Mouse (Mus musculus): ENCODE data around the gene Pgap2. TPM values are rescaled to one million over a fixed set of nuclear protein-coding genes. Genes with fewer than 3 reads are reported as not detected.

Gene Pgap2
- polyA plus RNA-seq, 1 experiment from 2014 or later, result 57.0 TPM

DNA sequence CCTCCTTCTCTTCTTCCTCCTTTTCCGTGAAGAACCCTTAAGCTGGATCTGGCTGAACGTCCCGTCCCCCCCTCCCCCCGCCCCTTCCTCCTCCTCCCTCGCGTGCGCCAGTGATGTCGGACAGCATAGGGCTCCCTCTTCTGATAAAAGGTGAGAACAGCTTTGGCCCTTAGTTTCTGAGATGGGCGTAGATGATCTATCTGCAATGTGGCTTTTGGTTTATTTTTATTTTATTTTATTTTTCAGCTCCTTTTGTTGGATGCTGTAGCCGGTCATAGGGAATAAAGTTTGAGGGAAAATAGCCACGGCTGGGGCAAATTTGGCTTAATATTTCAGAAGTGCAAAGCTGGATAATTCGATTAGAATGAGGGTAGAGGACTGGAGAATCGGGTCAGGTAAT lies 12.3 kb downstream of the Pgap2 start:
- Histone ChIP-seq H3K9me3 (replicated peaks) (no peaks in the 10 kb centered on the region), H3K36me3 (0 out of 2 replicates have a peak, but pooled peaks cover 2% of the 10 kb centered on the region), H3K4me3 (replicated peaks) (peak overlapping the region; percentile 59), H3K27me3 (replicated peaks) (no peaks in the 10 kb centered on the region), H3K4me1 (peaks cover 11% of the 10 kb centered on the region; the same call in 1 of the 2 replicates), H3K27ac (replicated peaks) (0 out of 2 replicates have a peak overlapping the region, but pooled peaks have one; percentile 75), H3K9ac (replicated peaks) (peak overlapping the region; percentile 76), H3K4me2 (peak overlapping the region; percentile 90)
- peak; percentile 87 for ATAC-seq (ENCODE audit: low FRiP score)
- under 1% methylated on average over 8 of the region's 13 CpGs for WGBS

DNA sequence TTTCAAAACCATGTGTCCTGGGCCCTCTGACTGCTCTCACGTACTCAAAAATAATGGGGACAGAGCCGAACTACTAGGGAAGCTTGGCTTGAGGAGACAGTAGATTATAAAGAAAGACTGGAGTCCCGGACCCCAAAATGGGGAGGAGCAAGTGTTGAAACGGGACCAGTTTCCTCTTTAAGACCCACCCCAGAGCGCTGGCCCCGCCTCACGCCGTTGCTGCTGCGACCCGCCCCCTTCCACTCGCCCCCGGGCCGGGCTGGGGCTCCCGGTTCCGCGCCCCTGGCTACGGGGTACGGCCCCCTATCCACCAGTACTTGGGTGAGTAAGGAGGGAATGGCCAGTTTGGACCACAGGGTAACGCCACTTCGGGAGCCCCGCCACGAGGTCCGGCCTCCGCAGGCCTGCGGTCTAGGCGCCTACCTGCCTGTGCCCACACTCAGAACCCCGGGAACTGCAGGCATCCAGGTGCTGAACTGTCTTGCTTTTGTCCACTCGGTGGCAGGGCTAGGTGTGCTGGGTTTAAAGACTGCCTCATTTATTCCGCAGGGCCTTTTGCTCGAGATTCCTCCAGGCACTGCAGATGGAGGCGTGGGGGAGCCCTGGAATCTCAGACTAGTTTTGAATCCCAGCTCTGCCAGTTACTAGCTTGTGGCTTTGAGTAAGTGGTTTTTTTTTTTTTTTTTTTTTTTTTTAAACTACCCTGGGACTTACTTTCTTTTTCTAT lies 13.0 kb downstream of the Pgap2 start:
- Histone ChIP-seq H3K9ac (replicated peaks) (peak overlapping the region; percentile 76), H3K4me2 (peak overlapping the region; percentile 90), H3K27me3 (replicated peaks) (no peaks in the 10 kb centered on the region), H3K4me3 (replicated peaks) (peak overlapping the region; percentile 59), H3K4me1 (peaks cover 11% of the 10 kb centered on the region; the same call in 1 of the 2 replicates), H3K9me3 (replicated peaks) (no peaks in the 10 kb centered on the region), H3K36me3 (peaks cover 7% of the 10 kb centered on the region; the same call in 1 of the 2 replicates), H3K27ac (replicated peaks) (peak overlapping the region; percentile 75)
- WGBS, result 2% methylated on average over 30 of the region's 31 CpGs
- peak; percentile 91 for ATAC-seq (ENCODE audit: low FRiP score)

DNA sequence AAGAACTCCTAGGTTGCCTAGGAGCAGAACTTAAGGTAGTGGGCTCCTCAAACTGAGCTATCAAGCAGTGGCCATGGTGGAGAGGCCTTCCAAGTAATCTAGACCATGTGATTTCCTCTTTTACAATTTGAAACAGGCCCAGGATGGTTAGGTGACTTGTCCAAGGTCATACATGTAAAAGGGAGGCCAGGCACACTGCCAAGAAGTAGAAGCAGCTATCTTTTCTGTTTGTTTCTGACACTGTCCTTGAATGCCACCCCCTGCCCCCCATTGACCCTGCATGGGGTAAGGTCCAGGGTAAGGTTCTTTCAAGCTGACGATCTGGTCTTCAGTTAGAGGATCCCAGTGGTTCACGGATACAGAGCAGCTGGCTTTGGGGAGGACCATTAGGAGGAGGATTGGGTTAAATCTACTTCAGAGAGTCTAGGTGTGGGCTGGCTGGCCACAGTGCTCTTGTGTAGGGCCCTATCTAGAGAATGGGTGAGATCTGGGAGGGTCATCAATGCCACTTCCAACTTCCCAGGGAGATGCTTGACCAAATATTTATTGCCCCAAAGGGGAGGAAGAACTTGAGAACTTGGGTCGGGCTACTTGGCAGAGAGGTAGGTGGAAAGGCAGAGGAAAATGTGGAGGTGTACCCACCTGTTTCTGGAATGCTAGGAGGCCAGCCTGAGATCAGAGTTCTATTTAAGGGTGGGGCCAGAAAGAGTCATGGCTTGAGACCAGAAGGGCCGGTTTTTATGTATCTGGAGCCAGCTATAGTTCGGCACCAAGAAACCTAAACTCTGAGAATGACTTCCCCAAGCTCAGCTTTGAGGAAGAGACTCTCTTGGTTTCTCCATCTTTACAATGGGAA lies 14.1 kb downstream of the Pgap2 start:
- 90% methylated on average over 5 of the region's 5 CpGs for WGBS
- no peaks in the 10 kb centered on the region for H3K9me3 ChIP-seq (replicated peaks)
- no peaks in the 10 kb centered on the region for H3K27me3 ChIP-seq (replicated peaks)
- H3K9ac ChIP-seq (replicated peaks), result no peak overlapping the region
- ATAC-seq (ENCODE audit: low FRiP score), result no peak
- peaks cover 13% of the 10 kb centered on the region for H3K36me3 ChIP-seq
- H3K4me2 ChIP-seq, result peak overlapping the region; percentile 90
- no peak overlapping the region for H3K4me3 ChIP-seq (replicated peaks)
- H3K4me1 ChIP-seq, result peaks cover 11% of the 10 kb centered on the region; the same call in 1 of the 2 replicates
- H3K27ac ChIP-seq (replicated peaks), result no peak overlapping the region

DNA sequence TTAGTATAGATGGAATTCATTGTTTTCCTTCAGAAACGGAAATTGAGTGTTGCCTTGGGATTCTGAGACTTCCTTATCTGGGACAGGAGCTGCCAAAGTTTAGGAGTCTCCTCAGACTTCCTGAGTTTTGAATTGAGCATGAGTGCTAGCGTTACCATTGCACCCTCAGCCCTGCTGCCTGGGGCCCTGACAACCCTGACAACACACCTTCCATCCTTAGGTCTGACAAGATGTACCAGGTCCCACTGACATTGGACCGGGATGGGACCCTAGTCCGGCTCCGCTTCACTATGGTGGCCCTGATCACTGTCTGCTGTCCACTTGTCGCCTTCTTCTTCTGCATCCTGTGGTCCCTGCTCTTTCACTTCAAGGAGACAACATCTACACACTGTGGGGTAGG lies 16.0 kb downstream of the Pgap2 start:
- WGBS, result 95% methylated on average over 6 of the region's 6 CpGs
- H3K36me3 ChIP-seq, result peaks cover 22% of the 10 kb centered on the region
- no peak overlapping the region for H3K4me3 ChIP-seq (replicated peaks)
- H3K27ac ChIP-seq (replicated peaks), result no peak overlapping the region
- ATAC-seq (ENCODE audit: low FRiP score), result no peak
- H3K4me2 ChIP-seq, result no peak overlapping the region
- no peaks in the 10 kb centered on the region for H3K27me3 ChIP-seq (replicated peaks)
- no peak overlapping the region for H3K9ac ChIP-seq (replicated peaks)
- no peaks in the 10 kb centered on the region for H3K9me3 ChIP-seq (replicated peaks)
- H3K4me1 ChIP-seq, result peaks cover 11% of the 10 kb centered on the region; the same call in 1 of the 2 replicates

DNA sequence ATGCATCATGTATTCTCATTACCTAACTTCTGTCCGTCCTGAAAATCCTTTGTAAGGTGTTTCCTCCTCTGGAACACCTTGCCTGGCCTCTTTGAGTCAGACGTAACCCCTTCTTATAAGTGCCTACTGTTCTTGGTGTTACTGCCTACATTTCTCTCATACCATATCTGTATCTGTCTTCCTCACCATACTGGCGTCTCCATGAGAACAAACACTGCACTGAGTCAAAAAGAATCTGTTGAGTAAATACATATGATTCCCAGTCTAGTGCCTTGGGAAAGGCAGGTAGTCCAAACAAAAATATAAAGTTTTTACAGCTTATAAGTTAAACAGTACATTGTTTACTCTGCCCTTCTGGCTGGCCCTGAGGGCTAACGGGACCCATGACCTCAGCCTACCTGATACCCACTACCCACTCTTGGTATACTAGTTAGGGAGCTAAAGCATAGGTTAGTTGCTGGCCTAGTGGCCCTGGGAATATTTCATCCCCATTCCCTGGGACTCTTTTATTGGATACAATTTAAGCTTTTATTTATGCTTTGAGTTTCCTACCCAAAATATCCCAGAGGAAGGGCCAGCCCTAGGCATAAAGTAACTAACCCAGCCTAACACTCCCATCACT lies 18.2 kb downstream of the Pgap2 start:
- 93% methylated on average over 4 of the region's 4 CpGs for WGBS
- no peak overlapping the region for H3K4me3 ChIP-seq (replicated peaks)
- no peak overlapping the region for H3K9ac ChIP-seq (replicated peaks)
- no peaks in the 10 kb centered on the region for H3K27me3 ChIP-seq (replicated peaks)
- no peaks in the 10 kb centered on the region for H3K9me3 ChIP-seq (replicated peaks)
- peaks cover 28% of the 10 kb centered on the region for H3K36me3 ChIP-seq
- no peak overlapping the region for H3K27ac ChIP-seq (replicated peaks)
- H3K4me1 ChIP-seq, result peaks cover 8% of the 10 kb centered on the region; the same call in 1 of the 2 replicates
- no peak overlapping the region for H3K4me2 ChIP-seq
- no peak for ATAC-seq (ENCODE audit: low FRiP score)

DNA sequence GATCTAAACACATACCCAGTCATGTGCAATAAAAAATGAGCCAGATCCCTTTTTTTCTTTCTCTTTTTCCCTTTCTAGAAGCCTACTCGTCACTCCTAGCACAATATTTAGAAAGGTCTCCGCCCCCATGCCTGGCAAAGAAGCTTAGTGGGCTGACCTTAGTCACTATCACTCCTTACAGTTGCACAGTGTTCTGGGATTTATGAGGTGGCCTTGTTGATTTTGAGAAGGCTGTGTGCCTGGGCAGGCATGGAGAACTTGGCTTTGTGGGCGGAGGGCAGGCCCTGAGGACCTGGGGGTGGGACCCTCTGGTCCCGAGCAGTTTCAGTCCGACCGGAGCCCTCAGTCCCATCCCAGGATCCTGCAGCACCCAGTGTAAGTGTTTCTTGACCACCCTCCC lies 19.8 kb downstream of the Pgap2 start:
- no peak for ATAC-seq (ENCODE audit: low FRiP score)
- H3K9me3 ChIP-seq (replicated peaks), result no peaks in the 10 kb centered on the region
- no peaks in the 10 kb centered on the region for H3K4me1 ChIP-seq
- H3K4me2 ChIP-seq, result no peak overlapping the region
- no peak overlapping the region for H3K9ac ChIP-seq (replicated peaks)
- peaks cover 28% of the 10 kb centered on the region for H3K36me3 ChIP-seq
- WGBS, result 94% methylated on average over 6 of the region's 6 CpGs
- H3K27me3 ChIP-seq (replicated peaks), result no peaks in the 10 kb centered on the region
- H3K27ac ChIP-seq (replicated peaks), result no peak overlapping the region
- no peak overlapping the region for H3K4me3 ChIP-seq (replicated peaks)

DNA sequence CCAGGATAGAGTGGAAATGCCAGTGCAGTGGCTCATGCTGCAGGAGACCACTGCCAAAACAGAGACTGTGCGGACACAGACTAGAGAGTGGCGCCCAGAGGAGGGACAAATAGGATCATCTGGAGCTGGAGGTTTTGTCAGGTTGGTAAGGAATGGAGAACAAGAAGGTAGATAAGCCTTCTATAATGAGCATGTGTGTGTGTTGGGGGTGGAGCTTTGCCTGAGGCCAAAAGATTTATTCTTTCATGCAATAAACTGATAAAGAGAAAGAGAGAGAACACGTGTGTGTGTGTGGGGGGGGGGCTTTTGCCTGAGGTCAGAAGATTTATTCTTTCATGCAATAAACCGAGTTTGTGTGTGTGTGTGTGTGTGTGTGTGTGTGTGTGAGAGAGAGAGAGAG lies 23.1 kb downstream of the Pgap2 start:
- Histone ChIP-seq H3K4me1 (no peaks in the 10 kb centered on the region), H3K4me3 (replicated peaks) (no peak overlapping the region), H3K4me2 (no peak overlapping the region), H3K9ac (replicated peaks) (no peak overlapping the region), H3K36me3 (peaks cover 45% of the 10 kb centered on the region), H3K27ac (replicated peaks) (no peak overlapping the region), H3K27me3 (replicated peaks) (no peaks in the 10 kb centered on the region), H3K9me3 (replicated peaks) (no peaks in the 10 kb centered on the region)
- ATAC-seq (ENCODE audit: low FRiP score), result no peak
- WGBS, result 75% methylated on average over 4 of the region's 4 CpGs

DNA sequence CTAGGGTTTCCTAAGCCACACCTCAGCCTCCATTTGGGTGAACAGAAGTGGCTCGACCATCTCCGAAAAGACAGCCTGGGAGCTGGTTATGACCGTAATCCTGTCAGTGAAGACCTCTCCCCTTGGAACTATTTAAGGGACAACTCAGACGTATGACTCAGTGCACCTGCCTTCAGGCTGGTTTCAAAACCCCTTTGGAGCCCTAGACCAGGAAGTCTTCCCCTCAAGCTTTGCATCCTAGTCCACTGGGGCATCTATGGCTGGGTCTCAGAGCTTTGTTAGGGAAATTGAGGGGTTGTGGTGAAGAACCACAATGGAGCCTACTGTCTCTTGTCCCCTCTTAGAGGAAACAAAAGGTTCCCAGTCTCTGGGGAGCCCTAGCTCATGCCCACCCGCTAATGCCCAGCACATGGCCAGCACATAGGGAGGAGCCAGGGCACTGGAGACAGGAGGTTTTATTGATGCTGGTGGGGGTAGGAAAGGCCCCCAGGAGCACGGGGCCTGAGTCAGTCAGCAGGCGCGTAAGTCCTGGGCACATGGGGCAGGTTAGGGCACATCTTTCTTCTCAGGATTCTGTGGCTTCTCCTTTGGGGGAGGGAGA lies 28.8 kb downstream of the Pgap2 start:
- H3K36me3 ChIP-seq, result peaks cover 47% of the 10 kb centered on the region
- WGBS, result 84% methylated on average over 8 of the region's 8 CpGs

DNA sequence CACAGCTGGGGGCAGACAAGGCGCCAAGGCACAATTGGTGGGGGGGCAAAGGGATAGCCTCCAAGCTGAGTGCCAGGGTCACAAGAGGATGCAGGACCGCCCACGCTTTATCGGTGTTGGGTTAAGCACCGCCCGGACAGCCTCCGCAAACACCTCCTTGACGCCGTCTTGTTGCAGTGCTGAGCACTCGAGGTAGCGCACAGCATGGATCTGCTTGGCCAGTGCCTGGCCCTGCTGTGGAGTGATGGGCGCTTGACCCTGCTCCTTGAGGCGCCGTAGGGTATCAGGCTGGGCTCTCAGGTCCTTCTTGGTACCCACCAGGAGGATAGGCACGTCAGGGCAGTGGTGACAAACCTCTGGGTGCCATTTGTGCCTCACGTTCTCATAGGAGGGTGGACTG lies 29.6 kb downstream of the Pgap2 start:
- Histone ChIP-seq H3K4me1 (no peaks in the 10 kb centered on the region), H3K4me2 (no peak overlapping the region), H3K9me3 (replicated peaks) (no peaks in the 10 kb centered on the region), H3K27me3 (replicated peaks) (no peaks in the 10 kb centered on the region), H3K9ac (replicated peaks) (no peak overlapping the region), H3K4me3 (replicated peaks) (no peak overlapping the region), H3K36me3 (peaks cover 47% of the 10 kb centered on the region), H3K27ac (replicated peaks) (no peak overlapping the region)
- 94% methylated on average over 16 of the region's 16 CpGs for WGBS
- 0 out of 2 replicates have a peak, but pooled peaks have one; percentile 22 for ATAC-seq (ENCODE audit: low FRiP score)

More for the DNA sequence above, 28.8 kb downstream of the Pgap2 start:
- H3K9ac ChIP-seq (replicated peaks), result no peak overlapping the region
- H3K4me2 ChIP-seq, result no peak overlapping the region
- H3K27ac ChIP-seq (replicated peaks), result no peak overlapping the region
- no peaks in the 10 kb centered on the region for H3K9me3 ChIP-seq (replicated peaks)
- H3K4me3 ChIP-seq (replicated peaks), result no peak overlapping the region
- ATAC-seq (ENCODE audit: low FRiP score), result no peak
- no peaks in the 10 kb centered on the region for H3K27me3 ChIP-seq (replicated peaks)
- H3K4me1 ChIP-seq, result no peaks in the 10 kb centered on the region

DNA sequence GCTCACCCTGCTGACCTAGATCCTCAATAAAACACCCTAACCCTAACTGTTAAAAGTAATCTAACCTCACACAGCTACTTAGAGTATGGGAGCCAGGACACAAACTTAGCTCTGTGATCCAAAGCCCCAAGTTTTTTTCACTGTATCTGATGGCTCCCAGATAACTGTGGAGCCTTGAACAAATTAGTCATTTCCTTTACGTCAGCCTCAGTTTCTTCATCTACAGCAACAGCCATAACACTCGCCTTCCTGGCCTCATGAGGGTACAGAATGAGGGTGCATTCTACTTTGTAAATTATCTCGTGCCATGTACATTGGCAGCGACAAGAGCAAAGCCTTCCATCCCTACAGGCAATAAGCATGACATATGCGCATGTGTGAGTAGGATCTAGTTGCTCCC lies 32.4 kb downstream of the Pgap2 start:
- no peak overlapping the region for H3K27ac ChIP-seq (replicated peaks)
- H3K4me1 ChIP-seq, result peaks cover 15% of the 10 kb centered on the region
- no peaks in the 10 kb centered on the region for H3K9me3 ChIP-seq (replicated peaks)
- no peak overlapping the region for H3K9ac ChIP-seq (replicated peaks)
- peaks cover 26% of the 10 kb centered on the region for H3K36me3 ChIP-seq
- ATAC-seq (ENCODE audit: low FRiP score), result no peak
- H3K4me3 ChIP-seq (replicated peaks), result no peak overlapping the region
- H3K27me3 ChIP-seq (replicated peaks), result no peaks in the 10 kb centered on the region
- H3K4me2 ChIP-seq, result no peak overlapping the region
- WGBS, result 92% methylated on average over 5 of the region's 5 CpGs

DNA sequence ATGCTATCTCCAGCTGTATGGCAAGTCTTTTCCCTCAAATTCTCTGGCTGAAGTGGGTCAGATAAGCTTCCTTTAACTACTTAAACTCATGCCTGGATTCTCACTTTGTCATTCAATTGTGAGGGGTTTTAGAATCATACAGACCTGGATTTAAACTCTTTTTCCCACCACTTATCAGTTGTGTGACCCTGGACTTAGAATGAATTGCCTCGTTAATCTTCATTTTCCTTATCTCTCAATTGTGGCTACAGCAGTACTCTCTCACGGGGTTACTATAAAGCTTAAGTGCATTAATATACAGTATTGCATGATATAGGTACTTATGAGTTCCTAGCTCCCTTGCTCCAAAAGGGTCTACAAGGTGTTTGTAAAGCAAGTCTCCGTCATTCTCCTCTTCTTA lies 32.9 kb downstream of the Pgap2 start:
- no peak for ATAC-seq (ENCODE audit: low FRiP score)
- WGBS, result 91% methylated on average over 3 of the region's 3 CpGs
- H3K4me1 ChIP-seq, result peaks cover 21% of the 10 kb centered on the region

More for the DNA sequence above, 32.9 kb downstream of the Pgap2 start:
- H3K36me3 ChIP-seq, result peaks cover 22% of the 10 kb centered on the region
- H3K27ac ChIP-seq (replicated peaks), result no peak overlapping the region
- H3K9me3 ChIP-seq (replicated peaks), result no peaks in the 10 kb centered on the region
- H3K27me3 ChIP-seq (replicated peaks), result no peaks in the 10 kb centered on the region
- no peak overlapping the region for H3K4me3 ChIP-seq (replicated peaks)
- H3K9ac ChIP-seq (replicated peaks), result no peak overlapping the region
- H3K4me2 ChIP-seq, result no peak overlapping the region
